Comparison of ENCODE assay signal across 18 mouse cellular contexts in genomic region chr4:119828386-119828785, GRCm38 (mm10).
A peak's percentile ranks its signal among the peaks of the same experiment; 100 is the strongest.
DNase-seq lines count a peak whose midpoint lies in the region; ATAC-seq and TF ChIP-seq lines count a peak whose summit lies in the region.
"Had no signal": no experiment of that assay in that cellular context is flagged by ENCODE, and none has a peak within 500 bp of the region (broad histone marks: within the 10 kb centered on the region; RNA-seq: fewer than 3 reads in every experiment).

No protein-coding gene starts in this region.

- H3K9me3 ChIP-seq in forebrain, embryonic 12.5 days: no peaks in the 10 kb centered on the region
- H3K9me3 ChIP-seq: embryonic facial prominence, embryonic 10.5 days; heart, embryonic 15.5 days; hindbrain, embryonic 10.5 days; kidney, embryonic 15.5 days; midbrain, embryonic 13.5 days; neural tube, embryonic 12.5 days had no signal

- no peaks in the 10 kb centered on the region for H3K27me3 ChIP-seq in cerebellum, adult 2 months (ENCODE audit: control insufficient read depth, insufficient read depth, low read length)
- 0 out of 2 replicates have a peak, but pooled peaks cover 5% of the 10 kb centered on the region for H3K27me3 ChIP-seq in forebrain, embryonic 12.5 days
- H3K27me3 ChIP-seq: heart, embryonic 15.5 days; kidney, embryonic 15.5 days; midbrain, embryonic 13.5 days; neural tube, embryonic 12.5 days had no signal

- no peak for ATAC-seq in forebrain, embryonic 12.5 days (ENCODE audit: low FRiP score)
- ATAC-seq: lung, postnatal 0 days; midbrain, embryonic 13.5 days had no signal

- peaks cover 13% of the 10 kb centered on the region for H3K4me1 ChIP-seq in cerebellum, adult 2 months (ENCODE audit: control insufficient read depth, insufficient read depth, low read length)
- no peaks in the 10 kb centered on the region for H3K4me1 ChIP-seq in forebrain, embryonic 12.5 days
- H3K4me1 ChIP-seq: heart, embryonic 15.5 days; hindbrain, embryonic 10.5 days; midbrain, embryonic 13.5 days; neural tube, embryonic 12.5 days had no signal

- no peak overlapping the region for H3K4me2 ChIP-seq in forebrain, embryonic 12.5 days
- H3K4me2 ChIP-seq: heart, embryonic 15.5 days; kidney, embryonic 15.5 days; midbrain, embryonic 13.5 days; neural tube, embryonic 12.5 days had no signal

- WGBS in cerebellum, adult 2 months: 22% methylated on average over 3 of the region's 3 CpGs
- WGBS in forebrain, embryonic 12.5 days: 81% methylated on average over 3 of the region's 3 CpGs

- intact Hi-C loops in left cerebral cortex, postnatal 4 days (cut with DNase I): no loop called here

- no peaks in the 10 kb centered on the region for H3K36me3 ChIP-seq in forebrain, embryonic 12.5 days (replicated peaks)
- H3K36me3 ChIP-seq: embryonic facial prominence, embryonic 10.5 days; heart, embryonic 15.5 days; hindbrain, embryonic 10.5 days; kidney, embryonic 15.5 days; midbrain, embryonic 13.5 days; neural tube, embryonic 12.5 days had no signal

- TF ChIP-seq CTCF in cerebellum, adult 2 months (IDR thresholded peaks at IDR 0.05; ENCODE audit: borderline replicate concordance, insufficient read depth, low read depth, low read length): no peak

- no peak overlapping the region for H3K4me3 ChIP-seq in cerebellum, adult 2 months (replicated peaks; ENCODE audit: insufficient read depth, low read depth, low read length)
- no peak overlapping the region for H3K4me3 ChIP-seq in forebrain, embryonic 12.5 days (replicated peaks)
- H3K4me3 ChIP-seq: embryonic facial prominence, embryonic 10.5 days; heart, adult 2 months; heart, embryonic 15.5 days; hindbrain, embryonic 10.5 days; kidney, embryonic 15.5 days; midbrain, embryonic 13.5 days; neural tube, embryonic 12.5 days had no signal

- no peak for TF ChIP-seq POLR2A in cerebellum, adult 2 months (IDR thresholded peaks at IDR 0.05; ENCODE audit: borderline replicate concordance, insufficient read depth, low read length)

- H3K9ac ChIP-seq in forebrain, embryonic 12.5 days: no peak overlapping the region
- H3K9ac ChIP-seq: heart, embryonic 15.5 days; kidney, embryonic 15.5 days; midbrain, embryonic 13.5 days; neural tube, embryonic 12.5 days had no signal

- DNase-seq in left cerebral cortex, postnatal 4 days: peak; percentile 62
- no peak for DNase-seq in left cerebral cortex, adult 9 months (ENCODE audit: low spot score in 2 of 2)
- DNase-seq in cerebellum, adult 2 months: peak; percentile 62 to 77
- peak; percentile 50 to 56 for DNase-seq in cerebellum, postnatal 36 days
- no peak for DNase-seq in ovary, postnatal 10 days (ENCODE audit: low spot score)
- no peak for DNase-seq in gastrocnemius, postnatal 10 days
- DNase-seq: adrenal gland, adult 8-10 months; heart, adult 2 months; liver; right cerebral cortex, adult 18-20 months had no signal

- peak overlapping the region; percentile 2; the same call in 1 of the 2 replicates for H3K27ac ChIP-seq in cerebellum, adult 2 months (ENCODE audit: insufficient read depth, low read length)
- H3K27ac ChIP-seq in forebrain, embryonic 12.5 days: no peak overlapping the region
- H3K27ac ChIP-seq: embryonic facial prominence, embryonic 10.5 days; heart, adult 2 months; heart, embryonic 15.5 days; hindbrain, embryonic 10.5 days; kidney, embryonic 15.5 days; midbrain, embryonic 13.5 days; neural tube, embryonic 12.5 days had no signal

Comparison
In these comparisons a context has a peak if more than half of its experiments do, and no peak if none do; other contexts are left out.
1. DNase-seq: peak in left cerebral cortex, postnatal 4 days (single experiment), cerebellum, adult 2 months (2 of 2) and cerebellum, postnatal 36 days (2 of 2); none in left cerebral cortex, adult 9 months (0 of 2), ovary, postnatal 10 days (single experiment) and gastrocnemius, postnatal 10 days (single experiment).